Mouse (Mus musculus): ENCODE data around the gene Sema3f.

Gene Sema3f

DNA sequence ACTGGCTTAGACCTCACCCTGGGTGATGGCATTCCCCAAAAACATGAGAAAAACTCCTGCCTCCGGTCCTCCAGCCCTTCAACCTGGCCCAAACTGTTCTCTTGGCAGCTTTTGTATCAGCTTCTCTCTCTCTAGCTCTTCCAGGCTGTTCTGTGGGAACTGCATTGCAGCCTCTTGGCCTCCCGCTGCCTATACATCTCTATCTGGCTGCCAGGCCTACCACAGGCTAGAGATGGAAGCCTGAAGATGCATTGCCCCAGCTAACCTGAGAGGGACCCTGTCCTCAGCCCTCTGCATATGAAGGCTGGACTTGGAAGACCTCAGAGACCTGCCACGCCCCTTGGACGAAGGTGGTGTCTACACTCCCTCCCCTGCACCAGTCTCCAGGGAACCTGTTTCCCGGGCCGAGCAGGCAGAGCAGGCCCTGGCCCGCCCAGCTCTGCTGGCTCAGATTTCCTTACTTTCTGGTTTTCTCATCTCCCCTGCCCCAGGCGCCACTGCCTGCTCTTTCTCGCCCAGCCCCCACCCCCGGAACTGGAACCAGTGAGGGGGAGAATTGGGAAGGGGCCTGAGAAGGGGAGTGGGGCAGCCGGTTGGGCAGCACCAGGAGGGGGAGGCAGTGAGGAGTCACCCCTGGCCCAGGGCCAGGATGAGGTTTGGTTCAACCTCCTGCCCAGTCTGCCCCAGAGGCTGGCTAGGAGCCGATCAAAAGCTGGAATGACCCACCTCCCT is 4.1 kb upstream of the Sema3f start:
- DNase-seq (ENCODE audit: low spot score): no peak

DNA sequence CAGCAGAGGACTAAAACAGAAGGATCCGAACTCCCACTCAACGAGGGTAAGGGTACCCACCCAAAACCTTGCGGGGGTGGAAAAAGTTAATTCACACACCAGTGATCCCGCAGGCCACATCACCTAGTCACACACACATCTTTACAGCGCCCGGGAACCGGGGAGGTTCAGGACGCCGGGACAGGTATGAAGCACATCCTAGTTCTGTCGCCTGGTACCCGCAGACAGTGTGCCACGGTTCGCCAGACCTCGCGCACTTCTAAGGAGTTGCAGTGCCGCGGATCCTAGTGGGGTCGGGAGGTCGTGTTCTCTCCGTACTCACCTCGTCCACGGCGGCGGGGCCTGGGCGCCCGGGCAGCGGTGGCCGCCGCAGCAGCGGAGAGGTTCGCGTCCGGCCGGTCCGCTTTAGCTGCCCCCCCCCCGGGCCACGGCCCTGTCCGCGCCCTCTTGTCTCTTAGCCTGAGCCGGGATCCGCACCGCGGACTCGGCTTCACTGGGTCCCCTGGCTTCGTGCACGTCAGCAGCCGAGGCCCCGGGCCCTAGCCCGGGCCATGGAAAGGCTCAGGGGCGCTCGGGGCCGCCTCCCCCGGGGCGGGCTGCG is 1.1 kb downstream of the Sema3f start:
- no peak for DNase-seq (ENCODE audit: low spot score)

DNA sequence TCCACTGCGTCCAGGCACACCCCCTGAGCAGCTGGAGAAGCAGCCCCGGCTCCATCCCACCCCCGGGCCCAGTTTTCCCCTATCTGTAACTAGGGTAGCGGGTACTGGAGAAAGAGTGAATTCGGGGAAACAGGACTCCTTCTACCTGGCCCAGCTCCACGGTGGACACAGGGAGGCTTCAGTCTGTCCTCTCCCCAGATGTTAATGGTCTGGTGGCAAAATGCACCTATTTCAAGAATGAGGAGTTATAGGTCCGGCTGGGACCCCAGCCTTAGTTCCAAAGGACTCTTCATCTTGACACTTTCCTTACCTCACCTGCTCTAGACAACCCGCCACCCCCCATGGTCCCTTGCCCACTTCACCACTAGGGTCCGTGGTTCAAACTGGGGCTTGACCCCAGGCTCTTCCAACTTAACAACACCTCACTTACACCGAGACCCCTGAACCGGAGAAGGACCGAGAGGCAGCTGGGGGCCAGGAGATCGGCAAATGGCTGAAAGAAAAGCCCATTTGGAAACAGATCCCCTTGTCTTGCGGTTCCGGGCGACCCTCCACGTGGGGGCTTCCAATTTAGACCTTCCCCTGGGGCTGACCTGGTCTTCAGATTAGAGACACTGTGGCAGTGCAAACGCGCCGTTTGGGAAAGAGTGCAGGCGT is 1.7 kb downstream of the Sema3f start:
- no peak for DNase-seq (ENCODE audit: low spot score)

DNA sequence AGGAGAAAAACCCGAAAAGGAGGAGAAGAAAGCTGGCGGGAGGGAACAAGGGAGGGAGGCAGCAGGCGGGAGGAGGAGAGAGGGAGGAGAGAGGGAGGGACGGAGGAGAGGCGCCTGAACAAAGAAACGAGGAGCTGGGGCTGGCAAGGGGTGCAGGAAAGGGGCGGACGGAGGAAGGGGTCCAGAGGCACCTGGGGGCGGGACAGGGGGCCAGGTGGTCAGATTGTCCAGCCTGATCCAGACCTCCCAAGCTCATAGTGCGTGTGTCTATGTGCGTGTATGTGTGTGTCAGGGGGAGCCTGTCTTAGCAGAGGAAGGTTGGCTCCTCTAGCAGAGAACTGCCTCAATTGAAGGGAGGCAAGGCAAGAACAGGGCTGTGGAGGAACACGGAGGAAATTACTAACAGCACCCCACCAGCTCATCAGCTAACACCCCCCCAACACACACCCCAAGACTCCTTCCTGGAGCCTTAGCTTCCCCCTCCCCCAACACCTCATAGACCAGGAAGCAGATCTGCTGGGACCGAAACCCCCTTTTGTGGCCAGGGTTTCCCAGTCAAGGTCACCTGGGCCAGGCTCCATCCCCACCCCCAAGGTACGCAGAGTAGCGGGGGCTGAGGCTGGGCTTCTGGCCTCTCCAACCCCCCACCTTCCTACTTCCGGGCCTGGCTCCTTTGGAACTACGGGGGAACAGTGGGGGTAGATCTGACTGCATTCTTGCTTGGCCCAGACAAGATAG is 2.4 kb downstream of the Sema3f start:
- no peak for DNase-seq (ENCODE audit: low spot score)

DNA sequence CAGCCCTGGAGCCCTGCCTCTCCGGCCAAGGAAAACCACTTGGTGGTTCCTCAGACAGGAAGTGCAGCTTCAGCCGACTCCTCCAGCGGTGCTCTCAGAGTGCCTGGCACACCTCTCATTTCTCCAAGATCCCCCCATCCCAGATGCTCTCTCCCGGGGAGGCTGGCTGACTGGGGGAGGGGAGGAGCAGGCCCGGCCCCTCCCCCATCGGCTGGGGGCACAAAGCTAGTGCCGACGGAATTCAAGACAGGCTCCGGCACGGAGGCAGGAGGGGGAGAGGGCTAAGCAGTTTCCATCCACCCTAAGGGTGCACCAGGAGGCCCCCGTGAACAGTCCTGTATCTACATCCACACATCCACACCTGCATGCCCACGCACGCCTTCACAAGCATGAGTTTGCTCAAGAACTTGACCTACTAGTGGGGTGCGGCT is 3.5 kb downstream of the Sema3f start:
- no peak for DNase-seq (ENCODE audit: low spot score)

DNA sequence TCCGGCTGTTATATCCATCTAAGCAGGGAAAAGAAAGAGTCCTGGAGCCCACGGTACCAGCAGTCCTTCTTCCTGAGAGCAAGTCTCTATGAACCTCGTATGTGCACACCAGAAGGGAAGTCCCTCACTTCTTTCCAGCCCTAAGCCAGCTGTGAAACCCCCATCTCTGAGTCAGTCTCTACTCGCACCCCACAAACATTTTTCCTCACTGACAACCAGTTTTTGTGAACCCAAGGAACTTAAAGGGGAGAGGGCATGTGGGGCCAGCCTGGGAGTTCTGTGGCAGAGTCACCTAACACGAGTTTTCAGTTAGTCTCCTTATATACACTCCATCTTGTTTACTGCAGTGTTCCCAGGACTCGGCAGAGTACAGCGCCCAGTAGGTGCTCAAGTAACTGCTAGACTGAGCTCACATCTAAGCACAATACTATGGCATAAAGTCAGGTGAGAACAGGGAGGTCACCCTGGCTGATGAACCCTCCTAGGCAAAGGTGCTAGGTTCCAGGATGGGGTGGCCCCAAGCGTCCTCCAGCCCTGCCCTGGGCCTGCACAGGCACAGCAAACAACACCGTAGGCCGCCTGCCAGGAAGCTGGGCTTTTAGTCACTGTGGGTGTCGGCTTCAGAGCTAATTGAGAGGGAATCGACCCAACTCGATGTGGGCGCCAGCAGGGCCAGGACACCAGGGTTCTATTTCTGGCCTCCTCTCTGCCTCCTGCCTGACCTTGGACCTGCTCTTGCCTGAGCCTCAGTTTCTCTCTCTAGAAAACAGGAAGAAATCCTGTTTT is 6.7 kb downstream of the Sema3f start:
- no peak for DNase-seq (ENCODE audit: low spot score)

DNA sequence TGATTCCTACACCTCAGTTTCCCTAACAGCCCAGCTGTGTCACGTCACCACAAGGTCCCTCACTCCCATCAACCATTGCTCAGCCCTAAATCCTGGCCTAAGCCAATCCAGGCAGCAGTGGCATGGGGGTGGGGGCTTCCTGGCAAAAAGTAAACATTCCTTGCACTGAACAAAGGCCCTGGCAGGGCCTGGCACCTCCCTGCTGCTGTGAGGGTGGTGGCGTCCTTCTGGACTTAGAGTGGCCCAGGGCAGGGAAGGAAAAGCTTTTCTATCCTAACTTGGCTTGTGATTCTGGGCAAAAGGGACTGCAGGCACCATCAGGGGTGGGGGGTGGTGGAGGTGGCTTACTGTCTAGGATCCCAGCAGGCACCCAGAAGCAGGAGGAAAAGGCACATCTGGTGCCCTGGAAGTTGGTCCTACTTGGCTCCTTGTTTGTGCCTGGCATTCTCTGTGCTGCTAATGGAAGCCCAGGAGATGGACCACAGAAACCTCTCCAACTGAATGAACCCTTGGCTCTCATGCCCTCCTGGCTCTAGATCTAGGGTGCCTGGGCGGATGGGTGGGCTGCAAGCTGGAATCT is 7.6 kb downstream of the Sema3f start:
- no peak for DNase-seq (ENCODE audit: low spot score)

DNA sequence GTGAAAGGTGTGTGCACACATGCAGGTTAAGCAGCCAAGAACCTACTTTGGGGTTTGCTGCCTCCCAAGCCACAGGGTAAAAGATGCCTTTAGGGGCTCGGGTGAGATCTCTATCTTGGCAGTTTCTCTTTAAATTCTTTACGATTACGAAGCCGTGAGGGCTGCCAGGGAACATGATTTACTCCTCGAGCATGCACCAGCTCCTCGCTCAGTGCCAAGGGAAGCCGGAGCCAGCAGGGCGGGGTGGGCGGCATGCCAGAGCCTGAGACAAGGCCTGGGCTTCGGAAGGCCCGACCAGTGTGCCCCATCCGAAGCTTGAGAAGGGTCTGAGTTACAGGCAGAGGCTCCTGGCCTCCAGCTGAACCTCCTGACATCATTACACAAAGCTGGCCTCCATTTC is 8.7 kb downstream of the Sema3f start:
- no peak for DNase-seq (ENCODE audit: low spot score)

DNA sequence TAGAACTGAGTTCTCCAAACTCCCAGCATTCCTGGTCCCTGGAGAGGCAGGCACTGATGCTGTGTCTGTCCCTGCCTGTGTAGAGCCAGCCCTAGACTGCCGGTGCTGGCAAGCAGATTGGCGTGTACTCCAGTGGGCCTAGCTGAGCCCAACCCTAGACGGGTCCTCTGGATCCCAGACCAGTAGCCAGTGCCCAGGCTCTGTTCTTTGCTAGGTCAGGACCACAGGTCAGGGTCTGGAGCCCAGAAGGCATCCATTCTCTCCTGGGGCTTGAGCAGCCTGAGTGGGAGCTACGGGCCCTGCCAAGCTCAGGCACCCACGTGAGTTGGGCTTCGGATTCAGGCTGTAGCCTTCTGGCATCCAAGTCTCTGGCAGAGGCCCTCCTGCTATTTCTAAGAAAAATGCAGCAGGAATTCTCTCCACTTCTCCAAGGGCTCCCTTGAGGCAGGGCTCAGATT is 10.1 kb downstream of the Sema3f start:
- DNase-seq (ENCODE audit: low spot score): no peak

DNA sequence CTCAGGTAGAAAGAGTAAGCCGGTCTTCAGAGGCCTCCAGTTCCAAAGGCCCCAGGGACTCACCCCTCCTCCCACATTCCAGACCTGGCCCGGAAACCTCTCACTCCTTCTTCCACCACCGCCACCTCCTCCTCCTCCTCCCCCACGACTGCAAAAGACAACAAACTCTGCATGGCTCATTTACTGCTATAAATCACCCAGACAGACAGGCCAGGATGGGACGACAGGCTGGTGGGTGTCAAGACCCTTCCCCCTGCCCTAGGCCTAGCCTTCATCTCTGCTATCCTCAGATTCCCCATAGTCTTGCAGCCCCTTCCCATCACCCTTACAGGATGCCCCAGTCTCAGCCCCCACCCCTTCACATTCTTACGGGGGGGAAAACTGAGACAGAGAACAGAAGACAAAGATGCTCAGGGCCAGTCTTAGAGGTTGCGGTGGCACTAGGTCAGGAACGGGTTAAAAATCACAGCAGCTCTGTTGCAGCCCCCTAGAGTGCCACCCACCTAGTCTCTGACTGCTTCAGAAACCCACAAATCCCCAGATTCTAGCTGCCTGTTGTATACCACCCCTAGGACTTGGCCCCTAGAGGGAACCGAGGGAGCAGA is 10.8 kb downstream of the Sema3f start:
- no peak for DNase-seq (ENCODE audit: low spot score)

DNA sequence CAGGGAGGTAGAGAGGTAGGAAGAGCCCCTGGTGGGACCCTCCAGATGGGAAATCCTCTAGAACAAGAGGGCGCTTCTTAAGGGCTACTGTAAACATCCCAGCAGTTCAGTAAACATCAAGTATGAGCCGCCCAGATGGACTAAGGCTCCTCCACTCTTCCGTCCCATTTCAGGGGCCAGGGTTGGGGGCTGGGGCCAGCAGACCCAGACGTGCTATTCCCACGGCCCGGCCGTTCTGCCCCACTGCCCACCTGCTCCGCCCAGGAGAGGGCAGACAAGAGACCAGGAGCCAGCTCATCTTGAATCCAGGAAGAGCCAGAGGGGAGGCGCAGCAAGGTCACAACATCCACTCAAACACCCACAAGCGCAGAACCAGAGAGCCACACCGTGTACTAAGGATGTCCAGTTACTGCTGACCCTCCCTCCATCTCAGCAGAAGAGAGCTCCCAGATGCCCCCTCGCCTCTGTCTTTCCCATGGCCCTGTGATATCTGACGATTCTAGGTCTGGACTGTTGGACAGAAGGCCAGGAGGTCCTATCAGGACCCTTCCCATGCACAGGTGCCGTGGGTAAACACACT is 11.6 kb downstream of the Sema3f start:
- DNase-seq (ENCODE audit: low spot score): no peak

DNA sequence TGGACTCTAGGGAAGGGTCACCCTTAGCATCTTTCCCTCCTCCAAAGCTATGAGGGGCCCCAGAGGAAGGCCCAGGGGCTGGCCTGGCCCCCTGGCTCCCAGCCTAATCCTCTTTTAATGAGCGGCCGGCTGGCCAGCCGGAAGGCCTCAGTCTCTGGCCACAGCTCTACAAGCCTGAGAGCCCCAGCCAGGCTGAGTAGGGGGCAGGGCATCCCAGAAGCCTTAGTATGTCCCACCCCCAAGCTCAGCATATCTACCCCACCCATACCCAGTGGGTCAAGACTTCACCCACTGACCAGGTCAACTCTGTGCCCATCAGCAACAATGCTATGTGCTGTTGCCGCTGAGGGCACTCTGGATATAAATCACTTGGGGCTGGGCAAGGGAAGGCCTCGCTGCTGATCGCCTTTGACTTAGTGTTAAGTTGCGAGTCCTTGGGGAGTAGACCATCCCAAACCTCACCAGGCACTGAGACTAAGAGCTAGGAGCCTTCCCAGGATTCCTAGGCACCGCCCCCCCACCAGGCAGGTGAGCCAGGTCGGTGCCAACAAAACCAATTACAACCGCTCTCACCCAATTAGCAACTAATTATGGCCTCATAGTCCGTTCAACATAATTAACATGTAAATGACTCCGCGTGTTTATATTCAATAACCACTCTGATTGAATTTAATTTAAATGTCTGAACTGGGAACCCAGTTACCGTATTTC is 12.3 kb downstream of the Sema3f start:
- DNase-seq (ENCODE audit: low spot score): no peak

DNA sequence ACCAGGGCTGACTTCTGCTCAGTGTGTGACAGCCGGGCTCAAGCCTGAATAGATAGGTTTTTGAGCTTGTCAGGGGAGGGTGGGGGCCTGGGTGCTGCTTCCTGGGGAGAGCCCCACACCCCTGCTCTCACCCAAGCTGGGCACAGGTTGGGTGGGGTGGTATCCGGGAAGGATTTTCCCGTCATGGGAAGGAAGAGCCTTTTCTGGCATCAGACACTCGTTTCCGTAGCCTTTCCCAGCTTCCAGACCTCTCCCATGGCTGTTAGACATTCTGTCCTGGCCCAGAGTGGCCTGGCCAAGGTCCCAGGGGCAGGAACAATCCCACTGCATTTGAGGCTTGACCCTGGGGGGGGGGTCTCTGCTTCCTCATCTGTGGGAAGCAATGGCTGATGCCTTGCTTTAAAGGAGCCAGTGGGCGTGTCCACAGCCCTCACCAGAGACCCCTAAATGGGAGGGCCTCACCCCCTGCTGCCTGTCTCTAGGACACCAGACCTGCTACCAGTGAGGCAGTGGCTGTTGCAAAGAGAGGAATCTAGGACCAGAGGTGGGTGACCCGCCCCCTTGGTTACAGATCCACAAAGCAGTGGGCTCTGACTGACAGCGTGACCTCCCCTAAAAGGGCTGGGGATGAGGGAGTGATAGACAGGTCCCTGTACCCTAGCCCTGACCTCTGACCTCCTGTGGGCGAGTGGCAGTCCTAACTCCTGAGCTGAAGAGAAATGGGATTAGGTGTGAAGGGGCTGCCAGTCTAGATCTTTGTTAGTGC is 13.2 kb downstream of the Sema3f start:
- DNase-seq (ENCODE audit: low spot score): no peak

DNA sequence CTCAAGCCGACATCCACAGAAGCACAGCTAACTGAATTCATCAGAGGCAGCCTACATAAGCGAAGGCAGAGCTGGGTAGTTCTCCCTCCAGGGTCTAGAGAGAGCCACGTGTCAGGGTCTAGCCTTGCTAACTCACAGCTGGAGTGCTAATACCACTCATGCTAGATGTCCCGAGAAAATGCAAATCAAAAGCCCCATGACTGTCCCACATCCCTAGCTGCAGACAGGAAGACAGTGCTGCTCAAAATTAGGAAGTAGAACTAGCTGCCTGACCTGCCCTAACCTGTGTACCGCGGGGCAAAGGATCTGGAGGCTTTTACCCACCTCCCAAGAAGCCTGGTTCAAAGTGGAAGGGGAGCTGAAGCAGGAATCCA is 14.2 kb downstream of the Sema3f start:
- no peak for DNase-seq (ENCODE audit: low spot score)

DNA sequence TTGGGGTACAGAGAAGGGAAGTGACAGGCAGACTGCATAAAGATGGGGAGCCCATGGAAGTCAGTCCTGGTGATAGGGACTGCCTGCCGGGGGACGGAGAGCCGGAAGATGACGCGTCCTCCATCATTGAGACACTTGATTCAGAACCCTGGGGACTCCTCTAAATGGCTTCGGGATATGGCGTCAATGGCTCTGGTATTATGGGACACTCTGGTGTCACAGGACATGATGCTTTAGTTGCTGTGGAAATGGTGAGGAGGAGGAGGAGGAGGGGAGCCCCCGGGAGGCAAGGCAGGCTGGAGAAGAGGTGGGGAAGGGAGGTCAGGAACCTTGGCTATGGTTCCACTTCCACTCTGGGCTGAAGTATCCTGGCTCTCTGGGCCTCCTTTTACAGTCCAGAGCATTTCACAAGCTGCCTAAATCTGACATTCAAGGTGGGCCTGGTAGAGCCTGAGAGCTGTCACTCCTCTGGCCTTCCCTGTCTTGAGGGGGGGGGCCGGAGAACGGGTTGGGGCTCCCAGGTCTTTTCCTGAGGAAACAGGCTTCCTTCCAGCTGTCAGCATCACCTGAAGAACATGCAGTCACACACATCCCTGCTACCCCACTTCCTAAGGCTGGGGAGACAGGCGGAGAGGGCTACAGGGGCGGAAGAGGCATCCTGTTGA is 14.7 kb downstream of the Sema3f start:
- DNase-seq (ENCODE audit: low spot score): no peak

DNA sequence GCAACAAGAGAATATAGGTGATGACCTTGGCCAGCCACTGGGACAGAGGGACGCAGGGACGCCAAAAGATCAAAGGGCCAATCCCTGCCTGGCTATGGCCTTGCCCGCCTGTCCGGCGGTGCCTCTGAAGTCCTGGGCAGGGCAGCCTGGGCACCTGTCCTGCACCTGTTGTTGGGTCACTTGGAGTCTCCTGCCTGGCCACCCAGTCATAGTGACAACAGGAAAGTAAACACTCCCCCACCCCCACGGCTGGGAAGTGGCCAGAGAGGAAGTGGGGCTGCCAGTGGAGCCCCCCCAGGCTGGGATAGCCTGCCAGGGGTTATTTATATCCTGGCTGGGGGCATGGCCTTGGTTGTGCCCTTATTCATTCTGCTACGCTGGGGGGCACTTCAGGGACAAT is 15.6 kb downstream of the Sema3f start:
- DNase-seq (ENCODE audit: low spot score): no peak

DNA sequence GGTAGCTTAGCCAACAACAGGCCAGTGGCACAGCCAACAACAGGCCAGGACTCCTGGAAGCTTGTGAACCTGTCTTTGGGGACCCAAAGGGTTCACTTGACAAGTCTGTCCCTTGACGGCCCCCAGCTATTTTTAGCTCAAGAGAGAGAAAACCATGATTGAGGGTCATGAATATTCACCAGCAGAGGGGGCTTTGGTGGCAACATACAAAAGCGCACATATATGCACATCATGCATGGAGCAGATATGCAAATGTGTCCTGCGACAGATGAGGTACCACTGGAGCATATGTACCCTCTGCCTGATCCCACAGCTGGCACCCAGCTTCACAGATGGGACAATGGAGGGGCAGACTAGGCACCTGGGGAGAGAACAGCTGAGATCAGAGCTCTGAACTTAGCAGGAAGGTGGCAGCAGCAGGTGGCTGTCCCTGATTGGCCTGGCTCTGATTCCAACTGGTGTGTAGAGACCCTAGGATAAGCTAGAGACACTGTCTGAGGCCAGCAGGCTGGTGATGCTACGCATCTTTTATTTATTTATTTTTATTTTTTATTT is 16.8 kb downstream of the Sema3f start:
- no peak for DNase-seq (ENCODE audit: low spot score)

DNA sequence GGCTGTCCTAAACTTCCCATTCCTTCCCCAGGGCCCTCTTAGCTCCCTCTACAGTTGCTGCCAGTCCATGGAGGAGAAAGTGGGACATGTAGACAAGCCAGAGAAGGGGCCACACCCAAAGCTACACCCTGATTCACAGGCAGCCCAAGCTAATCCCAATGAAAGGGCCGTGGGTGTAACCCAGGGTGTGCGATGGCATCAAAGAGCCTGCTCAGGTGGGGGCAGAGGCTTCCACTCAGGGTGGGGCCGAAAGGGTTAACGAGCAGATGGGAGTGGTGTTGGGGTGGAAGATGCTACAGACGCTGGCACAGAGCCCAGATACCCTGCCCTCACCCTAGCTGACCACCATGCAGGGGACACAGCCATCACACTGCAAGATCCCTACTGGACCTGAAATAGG is 17.5 kb downstream of the Sema3f start:
- DNase-seq (ENCODE audit: low spot score): no peak

DNA sequence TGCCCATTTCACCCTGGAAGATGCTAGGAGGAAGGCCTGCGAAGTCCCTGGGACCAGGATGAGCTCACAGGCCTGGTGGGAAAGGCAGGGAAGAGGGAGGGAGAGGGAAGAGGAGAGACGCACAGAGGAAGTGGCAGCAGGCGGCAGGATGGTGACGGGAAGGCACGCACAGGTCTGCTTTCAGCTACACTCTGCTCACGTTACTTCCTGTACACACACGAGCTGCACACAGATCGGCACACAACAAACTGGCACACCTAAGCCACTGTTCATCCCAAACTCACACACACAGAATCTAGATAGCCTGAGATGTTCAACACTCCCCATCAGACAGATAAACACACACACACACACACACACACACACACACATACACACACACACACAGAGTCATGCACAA is 19.9 kb downstream of the Sema3f start:
- no peak for DNase-seq (ENCODE audit: low spot score)

Measured in layer of hippocampus, adult 9-10 months (tissue).